Mouse (Mus musculus): ENCODE measurements around the gene Gdf10.

Gene Gdf10

GRCm38 (mm10) chr14:33923168-33924070, at the start of gene Gdf10:
Gene Gdf10 (plus strand): TSS chr14:33923587.
- peak; percentile 46 to 74 for DNase-seq

- DNase-seq, result no peak
Observed at GRCm38 (mm10) chr14:33878826-33879225, 44.6 kb upstream of the Gdf10 start.

GRCm38 (mm10) chr14:33880236-33880635, 43.2 kb upstream of the Gdf10 start:
- DNase-seq, result no peak

- no peak for DNase-seq
Observed at GRCm38 (mm10) chr14:33881471-33881870, 41.9 kb upstream of the Gdf10 start.

GRCm38 (mm10) chr14:33883046-33883445, 40.3 kb upstream of the Gdf10 start:
- no peak for DNase-seq

- peak; percentile 16 to 53 for DNase-seq
Observed at GRCm38 (mm10) chr14:33885466-33885865, 37.9 kb upstream of the Gdf10 start.

- peak in 1 of 2 experiments; percentile 52 for DNase-seq
Observed at GRCm38 (mm10) chr14:33888387-33889035, 34.9 kb upstream of the Gdf10 start.

GRCm38 (mm10) chr14:33889971-33890370, 33.4 kb upstream of the Gdf10 start:
- DNase-seq, result no peak

GRCm38 (mm10) chr14:33891507-33891906, 31.9 kb upstream of the Gdf10 start:
- DNase-seq, result no peak

GRCm38 (mm10) chr14:33895777-33896176, 27.6 kb upstream of the Gdf10 start:
- DNase-seq, result no peak

- DNase-seq, result peak in 1 of 2 experiments; percentile 42
Observed at GRCm38 (mm10) chr14:33896628-33897300, 26.6 kb upstream of the Gdf10 start.

- DNase-seq, result no peak
Observed at GRCm38 (mm10) chr14:33902783-33903182, 20.6 kb upstream of the Gdf10 start.

GRCm38 (mm10) chr14:33903199-33903598, 20.2 kb upstream of the Gdf10 start:
- no peak for DNase-seq

- DNase-seq, result no peak
Observed at GRCm38 (mm10) chr14:33904851-33905250, 18.5 kb upstream of the Gdf10 start.

- DNase-seq, result peak; percentile 43 to 63
Observed at GRCm38 (mm10) chr14:33913727-33914126, 9.7 kb upstream of the Gdf10 start.

GRCm38 (mm10) chr14:33914206-33914605, 9.2 kb upstream of the Gdf10 start:
- no peak for DNase-seq

- no peak for DNase-seq
Observed at GRCm38 (mm10) chr14:33920727-33921559, 2.4 kb upstream of the Gdf10 start.

GRCm38 (mm10) chr14:33922771-33923167, 618 bp upstream of the Gdf10 start:
- no peak for DNase-seq

- no peak for DNase-seq
Observed at GRCm38 (mm10) chr14:33931853-33932252, 8.5 kb downstream of the Gdf10 start.

GRCm38 (mm10) chr14:33932935-33933703, 9.7 kb downstream of the Gdf10 start:
- DNase-seq, result peak; percentile 39 to 62

- DNase-seq, result peak in 1 of 2 experiments; percentile 55
Observed at GRCm38 (mm10) chr14:33933778-33934317, 10.5 kb downstream of the Gdf10 start.
